Mouse (Mus musculus) gonadal fat pad, adult 2 months (tissue): ENCODE results near the gene Fen1. TPM values are rescaled to one million over a fixed set of nuclear protein-coding genes. Genes with fewer than 3 reads are reported as not detected.

ENCODE experiments used
- DNase-seq: peaks from one replicate; pipeline ENCODE4 v3.0.0-alpha.2; 2012; ENCODE audit warnings: low read depth
- polyA plus RNA-seq: library from polyadenylated mRNA; depleted of rRNA; stranded (reverse); fragments of >200 nt; gene quantifications from 2 replicates; pipeline ENCODE4 v1.2.3, GENCODE M21; 2012

The Fen1 gene
- polyA plus RNA-seq, 1 experiment, result 11.0 TPM

DNA sequence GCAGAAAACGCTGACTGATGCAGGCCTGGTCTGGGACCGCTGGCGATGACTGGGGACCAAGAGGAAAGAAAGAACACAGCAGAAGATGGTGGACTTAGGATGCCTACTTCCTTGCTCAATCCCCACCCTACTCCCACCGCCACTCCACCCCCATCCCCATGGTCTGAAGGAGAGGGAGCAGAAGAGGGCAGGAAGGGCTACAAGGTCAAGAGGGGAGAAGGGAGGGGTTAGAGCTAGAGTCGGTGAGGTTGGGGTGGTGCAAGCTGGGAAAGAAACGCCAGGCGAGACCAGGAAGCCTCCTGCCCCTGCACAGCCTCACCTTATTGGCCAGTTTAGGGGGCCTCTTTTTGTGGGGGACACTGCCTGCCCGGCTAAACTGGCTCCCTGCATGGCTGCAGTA is 12.1 kb upstream of the Fen1 start:
- no peak for DNase-seq

DNA sequence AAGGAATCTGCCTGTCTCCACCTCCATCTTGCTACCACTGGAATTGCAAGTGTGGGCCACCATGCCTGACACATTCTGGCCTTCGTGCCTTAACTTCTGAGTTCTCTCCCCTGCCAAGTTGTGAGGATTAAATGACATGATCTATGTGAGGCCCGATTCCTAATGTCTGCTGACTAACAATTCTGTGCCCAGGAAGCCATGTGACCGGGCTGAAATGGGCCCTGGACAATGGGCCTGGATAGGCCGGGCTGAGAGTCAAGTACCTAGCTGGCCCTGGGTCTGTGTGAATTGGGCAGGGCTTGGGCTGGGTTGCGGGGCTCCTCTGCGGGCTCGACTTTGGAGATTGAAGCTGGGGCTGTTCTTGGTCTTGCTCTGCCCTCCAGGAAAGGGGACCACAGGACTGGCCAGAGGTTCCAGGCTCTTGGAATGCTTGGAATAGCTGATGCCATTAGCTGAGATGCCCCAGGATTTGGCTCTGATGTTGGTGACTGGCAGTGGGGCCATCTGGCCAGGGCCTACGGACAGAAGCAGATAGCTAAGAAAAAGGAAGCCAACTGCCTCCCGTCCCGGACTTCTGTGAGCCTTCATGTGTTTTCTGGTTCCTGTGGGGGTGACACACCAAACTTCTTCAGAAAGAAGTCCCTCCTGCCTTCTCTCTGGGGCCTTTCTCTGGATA is 10.0 kb upstream of the Fen1 start:
- no peak for DNase-seq

DNA sequence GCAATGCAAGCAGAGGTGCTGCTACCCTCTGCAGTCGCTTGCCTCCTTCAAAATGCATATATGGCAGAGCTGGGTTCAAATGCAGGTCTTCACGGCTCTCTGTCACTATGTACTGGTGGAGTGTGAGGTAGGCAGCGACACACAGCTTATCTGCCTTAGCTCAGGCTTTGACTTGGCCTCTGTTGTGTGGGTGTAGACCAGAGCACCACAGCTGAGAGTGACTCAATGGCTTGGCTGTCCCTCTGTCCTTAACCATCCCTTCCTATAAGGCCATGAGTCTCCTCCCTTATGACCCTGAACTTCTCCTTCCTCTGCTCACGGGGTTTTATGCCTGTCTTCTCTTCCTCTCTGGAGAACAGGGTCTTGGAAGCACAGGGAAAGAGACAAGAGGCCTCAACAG is 6.9 kb upstream of the Fen1 start:
- no peak for DNase-seq

DNA sequence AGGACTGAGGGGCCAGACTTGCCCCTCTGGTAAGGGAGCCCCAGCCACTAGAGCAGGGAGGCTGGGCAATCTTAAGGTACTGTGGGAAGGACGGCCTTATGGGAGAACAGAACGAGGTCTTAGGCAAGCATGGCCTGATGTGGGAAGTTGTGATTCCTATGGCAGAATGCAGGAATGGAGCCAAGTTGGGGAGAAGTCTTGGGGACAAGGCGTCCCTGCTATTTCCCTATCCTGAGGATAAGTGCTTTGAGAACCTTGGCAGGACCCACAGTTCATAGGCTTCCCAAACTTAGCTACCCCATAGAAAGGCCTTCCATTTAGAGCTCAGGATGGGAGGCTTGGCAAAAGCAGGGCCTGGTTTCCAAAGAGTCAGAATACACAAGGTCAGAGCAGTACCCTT is 4.9 kb upstream of the Fen1 start:
- no peak for DNase-seq

DNA sequence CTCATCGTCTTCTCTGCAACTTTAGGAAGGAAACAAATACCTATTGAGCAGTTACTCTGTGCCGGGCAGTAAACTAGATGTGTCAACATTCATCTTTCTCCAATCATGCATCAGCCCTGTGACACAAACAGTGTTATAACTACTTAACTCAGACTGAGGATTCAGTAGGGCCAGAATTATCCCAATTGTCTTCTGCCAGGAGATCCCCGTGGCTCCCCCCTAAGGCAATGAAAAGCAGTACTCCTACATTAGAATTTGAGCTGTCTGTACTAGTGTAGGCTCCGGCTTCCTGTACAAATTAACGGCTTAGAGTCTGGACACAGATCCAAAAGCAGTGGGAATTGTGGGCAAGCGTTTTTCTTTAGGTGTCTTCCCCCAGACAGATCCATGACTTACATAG is 1.1 kb upstream of the Fen1 start:
- no peak for DNase-seq

DNA sequence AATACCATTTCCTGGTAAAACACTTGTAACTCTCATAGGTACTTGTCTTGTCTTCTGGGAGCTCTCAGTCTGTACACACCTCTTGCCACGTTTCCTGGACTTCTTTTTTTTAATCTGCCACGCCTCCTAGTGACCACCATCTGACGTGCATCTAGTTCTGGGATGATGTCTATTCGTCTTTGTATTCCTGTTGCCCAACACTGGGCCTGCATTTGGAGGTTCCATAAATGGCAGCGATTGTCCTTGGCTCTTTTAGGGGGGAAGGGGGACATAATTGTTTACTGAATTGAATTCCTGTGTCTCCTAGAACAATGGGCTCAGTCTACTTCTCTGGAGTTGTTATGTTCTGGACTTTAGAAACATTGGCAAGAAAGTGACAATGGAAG is 640 bp upstream of the Fen1 start:
- no peak for DNase-seq

DNA sequence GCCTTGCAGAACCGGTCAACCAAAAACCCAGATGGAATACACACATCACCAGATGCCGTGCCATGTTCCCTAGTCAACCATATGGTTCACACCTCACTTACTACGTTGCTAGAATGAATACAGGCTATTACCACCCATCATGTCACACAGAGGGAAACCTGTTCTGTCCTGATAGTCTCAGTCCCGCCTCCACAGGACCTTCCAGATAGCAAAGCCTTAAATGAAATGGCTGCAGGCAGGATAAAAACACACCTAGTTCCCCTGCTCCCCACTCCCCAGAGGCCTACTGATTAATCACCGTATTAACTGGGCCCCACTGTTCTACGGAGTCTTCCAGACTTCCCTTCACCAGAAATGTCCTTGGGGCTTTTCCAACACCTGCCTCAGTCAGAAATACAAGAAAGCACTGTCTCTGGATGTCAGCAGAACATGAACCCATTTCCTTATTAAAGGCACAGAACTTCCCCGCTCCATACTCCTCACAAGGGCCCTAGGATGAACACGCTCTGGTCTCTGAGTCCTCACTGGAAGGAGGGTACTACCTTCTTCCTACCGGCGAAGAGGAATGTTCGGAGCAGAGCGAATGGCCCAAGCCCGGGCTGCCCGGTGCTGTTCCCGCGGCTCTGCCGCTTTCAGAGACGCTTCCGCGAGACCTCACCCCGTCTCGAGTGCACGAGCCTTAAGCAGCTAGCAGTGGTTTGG is 672 bp downstream of the Fen1 start:
- DNase-seq, result no peak

DNA sequence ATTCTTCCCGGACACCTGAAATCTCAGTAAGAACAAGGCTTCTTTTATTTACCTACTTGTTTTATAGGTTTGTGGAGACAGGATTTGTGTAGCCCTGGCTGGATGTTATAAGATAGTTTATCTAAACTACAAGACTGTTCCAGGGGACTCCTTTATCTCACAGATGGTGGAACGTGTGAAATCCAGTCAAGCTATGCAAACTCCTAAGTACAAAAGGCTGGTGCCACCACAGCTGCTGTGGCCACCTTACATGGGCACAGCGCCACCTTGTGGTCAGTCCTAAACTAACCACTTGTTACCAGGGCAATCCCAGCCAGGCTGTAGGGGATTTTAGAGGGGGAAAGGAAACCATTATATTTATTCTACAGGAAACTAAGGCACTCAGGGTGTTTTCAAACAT is 5.2 kb downstream of the Fen1 start:
- DNase-seq, result no peak

DNA sequence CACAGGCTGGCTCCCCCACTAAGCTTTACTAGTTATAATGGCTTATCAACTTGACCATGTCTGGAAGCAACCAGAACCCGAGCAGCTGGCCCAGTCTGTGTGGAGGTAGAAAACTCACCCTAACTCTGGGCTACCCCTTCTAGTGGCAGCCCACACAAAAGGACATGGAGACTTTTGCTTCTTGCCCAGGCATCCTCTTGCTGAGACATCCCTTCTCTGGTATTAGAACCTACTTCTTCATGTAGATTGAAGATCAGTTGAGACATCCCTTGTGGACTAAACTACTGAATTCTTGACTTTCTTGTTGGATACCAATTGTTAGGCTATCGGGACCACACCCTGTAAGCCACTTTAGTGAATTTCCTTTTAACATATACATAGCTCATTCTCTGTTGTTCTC is 5.7 kb downstream of the Fen1 start:
- no peak for DNase-seq

DNA sequence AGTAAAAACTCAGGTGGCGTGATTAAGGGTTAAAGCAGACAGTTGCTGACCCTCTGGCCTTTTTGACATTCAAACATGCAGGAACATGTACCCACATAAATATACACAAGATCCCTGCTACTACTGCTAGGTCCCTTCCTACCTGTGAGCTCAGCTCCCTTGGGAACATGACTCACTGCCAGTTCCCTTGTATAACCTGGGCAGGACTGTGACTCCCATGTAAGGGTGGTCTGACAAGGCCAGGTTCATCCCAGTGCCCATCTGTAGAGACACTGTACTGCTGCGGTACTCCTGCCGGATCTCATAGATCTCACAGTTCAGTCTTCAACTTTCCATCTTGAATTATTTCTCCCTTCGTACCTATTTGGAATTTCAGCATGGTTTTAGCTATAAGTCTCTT is 6.8 kb downstream of the Fen1 start:
- no peak for DNase-seq

DNA sequence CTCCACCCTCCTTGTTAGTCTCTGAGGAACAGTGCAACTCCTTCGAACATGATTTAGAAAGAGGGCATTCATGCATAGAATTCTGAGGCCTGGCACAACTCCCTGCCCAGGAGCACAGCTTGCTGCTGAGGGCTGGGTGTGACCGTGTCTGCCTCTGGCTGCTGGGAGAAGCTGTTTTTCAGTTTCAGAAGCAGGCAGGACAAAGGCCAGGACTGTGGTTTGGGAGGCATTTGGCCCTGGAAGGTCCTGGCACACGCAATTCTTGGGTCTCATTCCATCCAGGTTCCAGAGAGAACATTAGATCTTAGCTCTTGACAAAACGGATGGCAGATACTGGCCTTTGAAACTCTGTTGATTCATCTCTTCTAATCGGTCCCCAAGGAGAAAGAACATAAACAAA is 8.7 kb downstream of the Fen1 start:
- DNase-seq, result no peak

DNA sequence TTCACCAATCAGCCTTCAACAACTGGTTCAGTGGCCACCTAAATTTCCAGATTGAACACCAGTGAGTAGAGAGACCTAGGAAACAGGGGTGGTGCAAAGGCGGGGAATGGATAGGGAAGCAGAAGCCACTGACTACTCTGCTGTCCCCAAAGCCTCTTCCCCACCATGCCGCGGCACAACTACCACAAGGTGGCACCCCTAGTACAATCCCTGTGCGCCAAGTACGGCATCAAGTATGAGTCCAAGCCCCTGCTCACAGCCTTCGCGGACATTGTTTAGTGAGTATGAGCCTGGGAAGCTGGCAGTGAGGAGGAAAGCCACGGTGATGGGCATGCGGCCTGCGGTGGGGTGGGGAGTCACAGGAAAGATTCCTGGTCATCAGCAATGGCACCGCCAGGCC is 9.6 kb downstream of the Fen1 start:
- no peak for DNase-seq

DNA sequence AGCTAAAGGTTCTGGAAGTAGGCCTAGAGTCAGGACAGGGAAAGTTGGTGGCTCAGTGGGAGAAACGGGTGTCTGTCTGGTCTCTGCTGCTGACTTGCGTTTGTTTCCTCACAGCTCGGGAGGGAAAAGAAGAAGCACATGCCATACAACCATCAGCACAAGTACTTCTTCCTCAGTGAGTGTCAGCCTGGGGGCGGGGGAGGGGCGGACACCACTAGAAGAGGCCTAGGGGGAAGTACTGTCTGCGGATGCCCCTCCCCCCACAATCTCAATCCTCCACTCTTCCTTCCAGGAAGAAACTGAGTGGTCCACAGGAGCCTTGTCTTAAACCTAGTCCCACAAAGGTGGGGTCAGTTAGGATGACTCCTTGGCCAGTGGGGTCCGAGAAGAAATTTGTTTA is 12.6 kb downstream of the Fen1 start:
- no peak for DNase-seq

DNA sequence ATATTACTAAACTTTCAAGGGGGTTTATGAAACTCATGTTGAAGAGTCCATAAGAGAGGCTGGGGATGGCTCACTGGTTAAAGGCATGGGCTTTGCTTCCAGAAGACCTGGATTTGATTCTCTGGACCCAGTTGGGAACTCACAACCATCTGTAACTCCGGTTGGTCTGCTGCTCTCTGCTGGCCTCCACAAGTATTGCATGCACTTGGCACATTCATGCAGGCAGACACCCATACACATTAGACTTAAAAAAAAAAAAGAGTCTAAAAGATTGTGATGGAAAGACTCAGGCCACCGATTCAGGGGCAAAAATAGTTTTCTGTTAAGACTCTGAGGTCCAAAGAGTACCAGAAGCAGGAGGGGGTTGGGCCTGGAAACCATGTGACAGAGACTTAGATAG is 13.2 kb downstream of the Fen1 start:
- DNase-seq, result no peak

DNA sequence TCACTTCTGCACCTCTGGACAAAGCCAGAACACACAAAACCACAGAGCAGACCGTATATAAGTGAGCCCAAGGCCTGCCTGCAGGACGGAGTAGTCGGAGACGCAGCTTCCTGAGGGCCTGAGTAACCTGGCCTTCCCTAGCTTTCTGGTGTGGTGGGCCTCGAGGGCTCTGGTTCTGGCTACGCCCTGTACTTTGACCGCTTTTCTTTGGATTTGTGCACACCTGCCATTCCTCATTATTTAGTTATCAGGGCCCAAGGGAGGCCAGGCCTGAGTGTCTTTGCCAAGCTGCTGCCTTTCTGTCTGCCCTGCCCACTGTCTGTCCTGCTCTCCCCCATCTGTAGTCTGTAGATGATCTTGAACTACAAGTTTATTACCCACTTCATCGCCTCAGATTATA is 14.0 kb downstream of the Fen1 start:
- no peak for DNase-seq

DNA sequence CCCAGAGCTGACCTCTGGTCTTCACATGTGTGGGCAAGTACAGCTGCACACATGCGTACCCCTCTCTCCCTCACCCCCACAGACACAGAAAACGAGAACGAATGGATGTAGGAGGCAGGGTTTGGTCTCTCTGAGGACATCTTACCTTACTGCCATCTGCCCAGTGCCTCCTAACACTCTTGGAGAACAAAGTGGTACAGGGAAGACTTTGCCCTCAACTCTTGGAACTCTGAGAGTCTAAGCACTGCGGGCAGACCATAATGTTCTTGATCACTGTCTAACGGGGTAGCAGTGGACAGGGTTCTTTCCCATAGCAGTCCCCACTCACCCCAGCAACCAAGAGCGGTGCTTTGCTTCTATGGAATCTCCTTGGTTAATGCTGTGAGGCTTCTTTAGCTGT is 14.9 kb downstream of the Fen1 start:
- DNase-seq, result no peak

DNA sequence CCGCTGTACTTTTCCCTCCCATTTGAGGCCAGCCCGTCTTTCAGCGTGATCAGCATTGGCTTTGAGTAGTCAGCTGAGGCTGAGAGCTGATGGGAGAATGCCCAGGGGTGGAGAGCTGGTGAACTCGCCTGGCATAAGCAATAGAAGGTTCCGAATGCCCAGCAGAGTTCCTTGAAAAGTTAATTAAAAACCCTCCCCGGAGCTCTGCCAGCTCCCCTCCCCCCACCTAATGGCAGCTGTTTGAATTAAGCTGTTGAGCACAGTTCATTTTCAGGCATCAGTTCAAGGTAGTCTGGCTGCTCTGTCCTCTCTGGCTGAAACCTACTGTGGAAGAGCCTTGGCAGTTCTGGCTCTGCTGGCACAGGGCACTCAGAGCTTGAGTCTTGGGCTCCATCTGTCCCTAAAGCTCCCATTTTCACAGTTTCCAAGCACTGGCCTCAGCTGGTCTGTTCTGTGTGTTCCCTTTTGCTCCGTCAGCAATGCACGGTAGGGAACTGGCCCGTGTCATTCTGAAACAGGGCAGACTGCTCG is 15.6 kb downstream of the Fen1 start:
- no peak for DNase-seq

DNA sequence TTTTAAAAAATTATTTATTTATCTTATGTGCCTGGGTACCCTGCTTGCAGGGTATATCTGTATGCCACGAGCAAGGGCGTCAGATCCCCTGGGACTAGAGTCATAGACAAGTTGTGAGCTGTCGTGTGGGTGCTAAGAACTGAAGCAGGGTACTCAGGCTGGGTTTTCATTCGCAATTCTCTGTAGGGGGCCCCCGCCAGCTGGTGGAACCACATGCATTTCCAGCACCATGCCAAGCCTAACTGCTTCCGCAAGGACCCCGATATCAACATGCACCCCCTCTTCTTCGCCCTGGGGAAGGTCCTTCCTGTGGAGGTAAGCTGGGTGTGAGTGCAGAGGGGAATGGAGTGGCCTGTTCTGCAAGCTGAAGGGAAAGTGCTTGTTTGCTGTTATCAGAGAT is 17.4 kb downstream of the Fen1 start:
- no peak for DNase-seq

DNA sequence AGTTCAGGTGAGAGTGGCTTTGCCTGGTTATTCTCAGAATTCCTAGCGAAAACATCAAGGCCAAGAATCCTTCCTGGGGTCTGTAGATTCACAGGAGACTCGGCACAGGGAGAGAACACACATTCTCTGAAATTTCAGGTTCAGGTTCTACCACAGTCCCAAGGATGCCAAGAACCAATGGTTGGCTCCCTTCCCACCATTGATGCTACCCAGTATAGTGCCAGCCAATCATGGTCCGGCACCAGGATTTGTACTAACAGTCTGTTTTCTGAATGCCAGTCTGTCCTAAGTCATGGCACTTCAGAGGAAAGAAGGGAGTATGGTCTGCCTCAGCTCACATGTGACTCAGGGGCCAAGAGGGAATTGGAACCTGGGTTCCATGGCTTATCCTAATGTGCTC is 18.1 kb downstream of the Fen1 start:
- no peak for DNase-seq

DNA sequence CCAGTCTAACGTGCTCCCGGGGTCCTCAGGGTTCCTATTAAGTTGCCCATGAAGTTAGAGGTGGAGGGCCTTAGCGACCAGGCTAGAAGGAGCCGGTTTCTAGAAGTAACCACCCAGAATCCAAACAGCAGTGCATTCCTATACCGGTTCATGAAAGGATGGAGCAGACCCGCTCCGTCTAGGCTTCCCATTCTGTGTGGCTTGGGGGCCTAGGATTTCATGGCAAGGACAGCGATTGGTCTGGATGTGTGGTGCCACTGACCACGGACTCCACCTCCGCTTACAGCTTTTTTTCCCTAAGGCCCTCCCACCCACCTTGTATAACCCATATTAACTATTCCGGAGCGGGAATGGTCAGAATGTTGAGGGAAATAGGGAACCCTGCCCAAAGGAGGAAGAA is 19.9 kb downstream of the Fen1 start:
- DNase-seq, result no peak

DNA sequence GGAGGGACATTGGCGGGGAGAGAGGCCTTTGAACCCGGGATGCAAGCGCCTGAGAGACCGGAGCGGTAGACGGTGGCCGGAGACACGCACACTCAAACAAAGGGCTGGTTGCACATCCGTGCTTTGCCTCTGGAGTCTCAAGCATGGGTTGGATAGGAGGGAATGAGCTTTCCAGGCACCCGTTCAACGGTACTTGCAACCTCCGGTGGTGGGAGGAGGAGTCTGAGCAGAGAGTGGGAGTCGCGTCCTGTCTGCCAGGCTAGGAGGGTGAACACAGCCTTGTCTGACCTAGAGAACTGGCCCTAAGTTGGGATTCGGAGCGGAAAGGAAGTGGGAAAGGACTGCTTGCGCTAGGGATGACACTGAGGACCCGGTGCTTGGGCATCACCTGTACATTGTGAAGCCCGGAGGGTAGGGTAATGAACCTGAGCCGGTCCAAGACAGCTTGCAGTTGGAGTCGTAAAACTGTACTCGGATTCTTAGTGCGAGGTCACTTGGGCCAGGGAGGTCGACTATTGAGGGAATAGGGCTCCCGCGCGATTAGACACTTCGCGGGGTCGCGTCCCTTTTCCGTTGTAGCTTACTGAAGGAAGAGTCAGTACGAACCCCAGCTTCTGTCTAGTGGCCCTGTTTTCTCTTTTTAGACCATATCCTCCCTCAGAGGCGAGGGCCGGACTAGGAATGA is 20.5 kb downstream of the Fen1 start:
- DNase-seq, result no peak

DNA sequence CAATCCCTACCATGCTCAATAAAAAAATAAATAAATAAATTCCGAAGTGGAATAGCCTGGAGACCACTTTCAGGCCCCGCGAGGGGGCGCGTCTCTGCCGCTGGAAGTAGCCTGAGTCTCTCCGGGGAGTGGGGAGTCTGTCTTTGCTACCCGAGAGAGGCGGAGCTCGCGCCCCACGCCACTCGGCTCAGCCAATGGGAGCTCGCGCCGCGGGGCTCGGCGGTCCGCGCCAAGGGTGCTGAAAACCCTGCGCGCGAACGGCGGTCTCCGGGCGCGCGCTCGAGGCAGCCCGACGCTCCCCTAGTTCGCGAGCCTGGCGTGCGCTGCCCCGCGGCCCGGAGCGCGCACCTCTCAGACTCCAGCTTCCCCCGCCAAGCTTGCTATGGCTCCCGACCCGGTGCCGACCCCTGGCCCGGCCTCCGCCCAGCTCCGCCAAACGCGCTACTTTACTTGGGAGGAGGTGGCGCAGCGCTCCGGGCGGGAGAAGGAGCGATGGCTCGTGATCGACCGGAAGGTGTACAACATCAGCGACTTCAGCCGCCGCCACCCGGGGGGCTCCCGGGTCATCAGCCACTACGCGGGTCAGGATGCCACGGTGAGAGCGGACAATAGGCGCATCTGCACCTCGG is 21.2 kb downstream of the Fen1 start, which contains the start of gene Fads1:
TSS of gene Fads1 (plus strand) at position 219 of the 629 bp plus-strand sequence.
- no peak for DNase-seq

DNA sequence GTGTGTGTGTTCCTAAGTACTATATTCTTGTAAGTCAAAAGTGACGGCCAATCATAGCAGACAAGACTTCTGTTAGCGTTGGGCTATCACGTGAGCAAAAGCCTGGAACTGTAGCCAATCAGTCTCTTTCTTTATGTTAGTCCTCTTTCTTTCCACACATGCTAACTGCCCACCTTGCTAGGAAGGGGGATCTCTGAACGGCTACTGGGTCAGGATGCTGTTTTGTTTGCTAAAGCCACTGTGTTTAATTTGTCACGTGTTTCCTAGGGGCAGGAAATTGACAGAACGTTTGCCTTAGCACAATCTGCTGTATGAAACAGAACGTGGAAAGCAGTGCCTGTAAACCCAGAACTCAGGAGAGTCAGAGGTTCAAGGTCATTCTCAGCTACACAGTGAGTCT is 21.8 kb downstream of the Fen1 start:
- no peak for DNase-seq
